Mouse (Mus musculus) c-Kit-negative CD71-positive TER-119-positive erythroid progenitor cells, embryonic 14.5 days (primary cell): Measurements from ENCODE around the gene Slc37a1.

Experiments
- DNase-seq: peaks from one replicate; pipeline ENCODE4 v3.0.0-alpha.2; 2013; ENCODE audit warnings: low read depth, low spot score

Slc37a1 gene

DNA sequence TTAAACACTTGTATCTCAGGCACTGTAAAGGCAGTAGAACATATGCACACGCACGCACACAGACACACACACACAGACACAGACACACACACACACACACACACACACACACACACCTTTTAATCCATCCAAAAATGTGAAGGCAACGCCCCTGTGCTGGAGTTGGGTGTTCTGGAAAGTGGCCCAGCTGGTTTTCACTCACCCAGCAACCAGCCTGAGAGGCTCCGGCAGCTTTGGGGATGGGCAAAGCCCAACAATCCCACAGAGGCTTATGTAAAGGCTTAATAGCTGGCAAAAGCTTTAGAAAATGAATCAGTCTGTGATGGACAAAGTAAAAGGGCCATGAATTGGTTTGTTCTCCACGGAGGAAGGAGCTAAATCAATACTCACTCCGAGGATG, 113.7 kb downstream of the Slc37a1 start:
- no peak for DNase-seq
